Comparison of ENCODE assay signal across 9 mouse cellular contexts in genomic region chr19:12596290-12597072, GRCm38 (mm10). TPM values are rescaled to one million over a fixed set of nuclear protein-coding genes. Genes with fewer than 3 reads are reported as not detected.
DNase-seq lines count a peak whose midpoint lies in the region; ATAC-seq and TF ChIP-seq lines count a peak whose summit lies in the region.
"Had no signal": no experiment of that assay in that cellular context is flagged by ENCODE, and none has a peak within 500 bp of the region (broad histone marks: within the 10 kb centered on the region; RNA-seq: fewer than 3 reads in every experiment).

No protein-coding gene starts in this region.

- H3K9me3 ChIP-seq in ES-E14 (ENCODE audit: control insufficient read depth, insufficient read depth, low read depth, low read length), result no peaks in the 10 kb centered on the region
- no peaks in the 10 kb centered on the region for H3K9me3 ChIP-seq in intestine, embryonic 14.5 days (ENCODE audit: control insufficient read depth, low read length)
- no peaks in the 10 kb centered on the region for H3K9me3 ChIP-seq in midbrain, embryonic 10.5 days (replicated peaks)

- intact Hi-C loops in gastrocnemius, postnatal 36 days (cut with DNase I), result loop anchor here (5.0 to 10.0 kb wide), 3 partner anchors 134 to 198 kb away; partner anchors contain the start of genes Lpxn, Mpeg1 and Zfp91

- H3K9ac ChIP-seq in ES-E14 (ENCODE audit: insufficient read depth, low read depth, low read length, poor library complexity, severe bottlenecking), result peak overlapping the region; percentile 44
- peak overlapping the region; percentile 65 for H3K9ac ChIP-seq in intestine, embryonic 14.5 days (ENCODE audit: low read length)

- peak; percentile 73 for ATAC-seq in intestine, embryonic 14.5 days (replicated peaks; ENCODE audit: low FRiP score, low TSS enrichment, low read depth)

- H3K4me2 ChIP-seq in intestine, embryonic 14.5 days (ENCODE audit: low read length), result peak overlapping the region; percentile 95

- DNase-seq in kidney, adult 18-20 months, result peak; percentile 61
- DNase-seq in kidney, postnatal 14 days, result no peak
- no peak for DNase-seq in ES-E14 (ENCODE audit: low read depth, low spot score)
- peak; percentile 37 for DNase-seq in embryo, embryonic 11 days
- DNase-seq in intestine, embryonic 14.5 days (ENCODE audit: low spot score), result peak; percentile 78
- DNase-seq in midbrain, embryonic 10.5 days (ENCODE audit: low spot score), result no peak
- no peak for DNase-seq in gastrocnemius, postnatal 36 days
- no peak for DNase-seq in adipocyte (ENCODE audit: low spot score)

- 14% methylated on average over 23 of the region's 23 CpGs for WGBS in intestine, embryonic 14.5 days
- WGBS in midbrain, embryonic 10.5 days, result 16% methylated on average over 23 of the region's 23 CpGs

- no peaks in the 10 kb centered on the region for H3K36me3 ChIP-seq in ES-E14 (ENCODE audit: control insufficient read depth, insufficient read depth, low read length, poor library complexity, severe bottlenecking)
- H3K36me3 ChIP-seq in intestine, embryonic 14.5 days (ENCODE audit: control insufficient read depth, insufficient read depth, low read length), result no peaks in the 10 kb centered on the region
- no peaks in the 10 kb centered on the region for H3K36me3 ChIP-seq in midbrain, embryonic 10.5 days

- no peaks in the 10 kb centered on the region; a peak in 1 of 4 replicates for H3K4me1 ChIP-seq in ES-E14 (ENCODE audit: control insufficient read depth in 2 of 2, insufficient read depth in 2 of 2, low read length in 2 of 2, poor library complexity in 1 of 2)
- peaks cover 4% of the 10 kb centered on the region; the same call in 1 of the 2 replicates for H3K4me1 ChIP-seq in intestine, embryonic 14.5 days (replicated peaks; ENCODE audit: control insufficient read depth, insufficient read depth, low read length)
- H3K4me1 ChIP-seq in midbrain, embryonic 10.5 days, result peaks cover 15% of the 10 kb centered on the region

- no peak overlapping the region for H3K27ac ChIP-seq in ES-E14 (ENCODE audit: insufficient read depth, low read depth, low read length, poor library complexity, severe bottlenecking)
- H3K27ac ChIP-seq in intestine, embryonic 14.5 days (ENCODE audit: low read depth), result peak overlapping the region; percentile 57; the same call in 1 of the 2 replicates
- peak overlapping the region; percentile 77 for H3K27ac ChIP-seq in midbrain, embryonic 10.5 days (replicated peaks)

- H3K27me3 ChIP-seq in intestine, embryonic 14.5 days (replicated peaks; ENCODE audit: control insufficient read depth, insufficient read depth, low read length), result no peaks in the 10 kb centered on the region
- H3K27me3 ChIP-seq in midbrain, embryonic 10.5 days (ENCODE audit: low read depth, poor library complexity, severe bottlenecking), result peaks cover 18% of the 10 kb centered on the region

- H3K4me3 ChIP-seq in ES-E14 (ENCODE audit: insufficient read depth in 1 of 2, low read depth in 1 of 2, low read length in 2 of 2, poor library complexity in 1 of 2, severe bottlenecking in 1 of 2), result peak overlapping the region; percentile 66 to 76
- H3K4me3 ChIP-seq in intestine, embryonic 14.5 days (ENCODE audit: low read depth, low read length), result peak overlapping the region; percentile 64
- peak overlapping the region; percentile 60 for H3K4me3 ChIP-seq in midbrain, embryonic 10.5 days

- in situ Hi-C loops in ES-E14 (cut with MboI; ENCODE audit: low sequenced_read_pairs in 2 of 2, unreplicated experiment in 2 of 2), result no loop called here

TF ChIP-seq in ES-E14, 5 proteins besides CTCF, POLR2A, EP300 and RAD21:
- TF ChIP-seq ZNF384 (IDR thresholded peaks at IDR 0.05; ENCODE audit: low read depth, low read length), result no peak

RNA-seq across cellular contexts. Expression of gene Gm4952, which starts 3.3 kb away (rescaled TPM):
- total RNA-seq in ES-E14 (2012; rRNA removed), result not detected in 2 replicates
- not detected in 2 replicates for polyA plus RNA-seq in intestine, embryonic 14.5 days (2014; fragmentation: Nextera tagmentation; extraction: Ambion mirVana)
- polyA plus RNA-seq in midbrain, embryonic 10.5 days (2016; fragmentation: Nextera tagmentation; extraction: Ambion mirVana), result not detected in 2 replicates
- total RNA-seq in gastrocnemius, postnatal 36 days (2021), result not detected
- total RNA-seq: layer of hippocampus, postnatal 25 days had no signal

RNA-seq across cellular contexts. Expression of gene Glyat, which starts 36.6 kb away (rescaled TPM):
- 0.18 TPM in 1 of 2 replicates, not detected in the other for total RNA-seq in ES-E14 (2012; rRNA removed)
- polyA plus RNA-seq in intestine, embryonic 14.5 days (2014; fragmentation: Nextera tagmentation; extraction: Ambion mirVana), result not detected in 2 replicates
- not detected in 2 replicates for polyA plus RNA-seq in midbrain, embryonic 10.5 days (2016; fragmentation: Nextera tagmentation; extraction: Ambion mirVana)
- total RNA-seq in gastrocnemius, postnatal 36 days (2021), result not detected

RNA-seq across cellular contexts. Expression of gene Fam111a, which starts 50.9 kb away (rescaled TPM):
- 7.5 and 15.0 TPM in 2 replicates for total RNA-seq in ES-E14 (2012; rRNA removed)
- polyA plus RNA-seq in intestine, embryonic 14.5 days (2014; fragmentation: Nextera tagmentation; extraction: Ambion mirVana), result 19.9 and 23.0 TPM in 2 replicates
- polyA plus RNA-seq in midbrain, embryonic 10.5 days (2016; fragmentation: Nextera tagmentation; extraction: Ambion mirVana), result 20.9 and 21.0 TPM in 2 replicates
- total RNA-seq in gastrocnemius, postnatal 36 days (2021), result 1 to 10 TPM; 1.9 to 2.1 TPM

Comparison
In these comparisons a context has a peak if more than half of its experiments do, and no peak if none do; other contexts are left out.
1. DNase-seq: peak in kidney, adult 18-20 months (single experiment), embryo, embryonic 11 days (single experiment) and intestine, embryonic 14.5 days (single experiment); none in kidney, postnatal 14 days (single experiment), ES-E14 (single experiment), midbrain, embryonic 10.5 days (single experiment), gastrocnemius, postnatal 36 days (0 of 2) and adipocyte (single experiment).
2. Peak in every context shown above with its lines, with median percentiles within 50 percentile points of each other: H3K4me3 ChIP-seq.